Comparison of ENCODE assay signal across 8 mouse cellular contexts in the genomic region with DNA sequence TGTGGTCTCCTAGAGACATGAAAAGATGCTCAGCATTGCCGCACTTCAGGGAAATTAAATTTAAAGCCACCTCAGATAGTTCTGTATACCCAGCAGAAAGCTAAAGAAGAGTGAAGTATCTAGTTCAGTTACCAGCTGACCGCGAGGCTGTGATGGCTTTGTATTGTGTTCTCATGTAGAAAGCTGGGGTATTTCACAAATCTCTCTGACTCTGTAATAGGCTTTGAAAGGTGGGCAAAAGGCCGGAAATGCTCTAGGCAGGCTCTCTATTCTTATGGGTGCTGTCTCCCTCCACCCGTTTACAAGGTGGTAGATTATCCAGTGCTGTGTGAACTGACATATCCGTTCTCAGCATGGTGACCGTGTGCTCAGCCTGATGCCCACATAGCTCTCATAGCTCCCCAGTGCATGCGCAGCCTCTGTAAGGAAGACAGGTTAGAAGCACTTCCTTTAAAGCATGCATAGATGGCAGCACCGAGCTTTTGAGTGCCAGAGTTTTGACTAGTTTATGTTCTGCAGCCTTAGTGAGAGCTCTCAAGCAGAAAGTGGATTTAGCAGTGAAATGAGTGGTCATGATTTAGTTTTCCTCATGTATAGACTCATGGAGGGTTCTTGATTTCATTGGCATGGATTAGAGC. TPM values are rescaled to one million over a fixed set of nuclear protein-coding genes. Genes with fewer than 3 reads are reported as not detected.
DNase-seq lines count a peak whose midpoint lies in the region; ATAC-seq lines count a peak whose summit lies in the region.

No protein-coding gene starts in this region.

- peak; percentile 100 for ATAC-seq in frontal cortex, adult (ENCODE audit: low TSS enrichment)
- 0 out of 2 replicates have a peak, but pooled peaks have one; percentile 40 for ATAC-seq in limb, embryonic 15.5 days (ENCODE audit: insufficient number of reproducible peaks, low FRiP score, low TSS enrichment, low read depth)
- peak; percentile 80 for ATAC-seq in neural tube, embryonic 15.5 days (ENCODE audit: low FRiP score)
- no peak for ATAC-seq in activated CD4-positive, CD25-positive, alpha-beta regulatory T cell, adult 4 months

- no peaks in the 10 kb centered on the region for H3K36me3 ChIP-seq in limb, embryonic 15.5 days
- no peaks in the 10 kb centered on the region for H3K36me3 ChIP-seq in neural tube, embryonic 15.5 days

- intact Hi-C loops in gastrocnemius, postnatal 14 days (cut with DNase I; ENCODE audit: low total_unique reads): no loop called here

- H3K4me3 ChIP-seq in limb, embryonic 15.5 days: no peak overlapping the region
- H3K4me3 ChIP-seq in neural tube, embryonic 15.5 days (replicated peaks): no peak overlapping the region

- peak; percentile 12 for DNase-seq in gastrocnemius, postnatal 10 days
- no peak for DNase-seq in gastrocnemius, postnatal 14 days
- peak; percentile 28 for DNase-seq in c-Kit-positive CD71-negative TER-119-negative erythroid progenitor cells, embryonic 14.5 days (ENCODE audit: low read depth)
- peak; percentile 43 for DNase-seq in kidney, postnatal 10 days

- no peaks in the 10 kb centered on the region for H3K27me3 ChIP-seq in limb, embryonic 15.5 days
- H3K27me3 ChIP-seq in neural tube, embryonic 15.5 days (replicated peaks): no peaks in the 10 kb centered on the region

- 53% methylated on average over 9 of the region's 9 CpGs for WGBS in limb, embryonic 15.5 days
- 57% methylated on average over 9 of the region's 9 CpGs for WGBS in neural tube, embryonic 15.5 days

- H3K9me3 ChIP-seq in limb, embryonic 15.5 days: no peaks in the 10 kb centered on the region
- H3K9me3 ChIP-seq in neural tube, embryonic 15.5 days (replicated peaks): no peaks in the 10 kb centered on the region

- H3K9ac ChIP-seq in limb, embryonic 15.5 days: no peak overlapping the region
- H3K9ac ChIP-seq in neural tube, embryonic 15.5 days (replicated peaks): no peak overlapping the region

- H3K4me1 ChIP-seq in limb, embryonic 15.5 days: no peaks in the 10 kb centered on the region
- no peaks in the 10 kb centered on the region for H3K4me1 ChIP-seq in neural tube, embryonic 15.5 days

- no peak overlapping the region for H3K4me2 ChIP-seq in limb, embryonic 15.5 days
- H3K4me2 ChIP-seq in neural tube, embryonic 15.5 days: no peak overlapping the region

- H3K27ac ChIP-seq in limb, embryonic 15.5 days: no peak overlapping the region
- no peak overlapping the region for H3K27ac ChIP-seq in neural tube, embryonic 15.5 days (replicated peaks)

RNA-seq across cellular contexts. Expression of a gene that starts 57.4 kb away (rescaled TPM):
- total RNA-seq in gastrocnemius, postnatal 10 days (2021): 10 to 100 TPM in 1 of 2 experiments, 1 to 10 TPM in 1; 9.6 to 11.3 TPM
- 1 to 10 TPM; 8.2 to 9.4 TPM for total RNA-seq in gastrocnemius, postnatal 14 days (2021)
- polyA plus RNA-seq in limb, embryonic 15.5 days (2015; fragmentation: Nextera tagmentation; extraction: Ambion mirVana): 13.0 TPM in 2 replicates
- 16.4 and 17.4 TPM in 2 replicates for polyA plus RNA-seq in neural tube, embryonic 15.5 days (2015; fragmentation: Nextera tagmentation; extraction: Ambion mirVana)
- polyA plus RNA-seq in activated CD4-positive, CD25-positive, alpha-beta regulatory T cell, adult 4 months (2017; shearing (Covaris generic)): 10 to 100 TPM; 10.7 to 15.1 TPM
